Mouse (Mus musculus) lung, embryonic 15.5 days (tissue): Measurements from ENCODE around the gene Ctdspl2. TPM values are rescaled to one million over a fixed set of nuclear protein-coding genes. Genes with fewer than 3 reads are reported as not detected.
"Not testable (repeated sequence)": the region's sequence is repeated elsewhere in the genome, so short reads cannot be mapped to it uniquely, and the experiment has no call there.

ENCODE experiments used
- ATAC-seq: fragments of 200-750 bp; cut with Nextera tagmentation; 2 replicates; pipeline ENCODE4 v1.8.0; 2017; ENCODE audit warnings: moderate number of reproducible peaks, borderline replicate concordance; ENCODE audit not compliant: low FRiP score, low TSS enrichment; ENCODE audit errors: extremely low read depth
- H3K27ac ChIP-seq: fragments of 300-500 bp; sonication (generic); 2 replicates; pipeline ENCODE4 v1.5.1; 2015; ENCODE audit warnings: moderate library complexity, mild to moderate bottlenecking, inconsistent platforms
- H3K27me3 ChIP-seq: fragments of 300-500 bp; sonication (generic); 2 replicates; pipeline ENCODE4 v1.6.1; 2015; ENCODE audit warnings: inconsistent platforms
- H3K36me3 ChIP-seq: fragments of 300-500 bp; sonication (generic); 2 replicates; pipeline ENCODE4 v1.6.1; 2015; ENCODE audit warnings: inconsistent platforms
- H3K4me1 ChIP-seq: fragments of 300-500 bp; sonication (generic); 2 replicates; pipeline ENCODE4 v1.6.1; 2015; ENCODE audit warnings: inconsistent platforms
- H3K4me2 ChIP-seq: fragments of 300-500 bp; sonication (generic); 2 replicates; pipeline ENCODE4 v1.6.1; 2015; ENCODE audit warnings: inconsistent platforms, mild to moderate bottlenecking, moderate library complexity
- H3K4me3 ChIP-seq: fragments of 300-500 bp; sonication (generic); 2 replicates; pipeline ENCODE4 v1.5.1; 2015; ENCODE audit warnings: mild to moderate bottlenecking, inconsistent platforms
- H3K9ac ChIP-seq: fragments of 300-500 bp; sonication (generic); 2 replicates; pipeline ENCODE4 v1.6.1; 2015; ENCODE audit warnings: inconsistent platforms
- H3K9me3 ChIP-seq: fragments of 300-500 bp; sonication (generic); 2 replicates; pipeline ENCODE4 v1.6.1; 2016; ENCODE audit warnings: inconsistent platforms
- WGBS: fragments of 180-500 bp; shearing (Covaris S2); methylation state at CpG from one replicate; pipeline ENCODE4 v1.1.7; 2015; 5-methylcytosine and 5-hydroxymethylcytosine counted together
- polyA plus RNA-seq: library from polyadenylated mRNA; unstranded; fragments of >200 nt; fragmentation: Nextera tagmentation; extraction: Ambion mirVana; gene quantifications from 2 replicates; pipeline ENCODE4 v1.2.1, GENCODE M21; 2015

The Ctdspl2 gene
- 51.6 and 53.1 TPM in 2 replicates for polyA plus RNA-seq

GRCm38 (mm10) chr2:121955765-121956223 lies at the start of gene Ctdspl2, which contains the start of gene Mageb3:
Ctdspl2 (plus strand) TSS chr2:121956001.
Mageb3 (minus strand) TSS chr2:121956092.
- peaks cover 16% of the 10 kb centered on the region for H3K4me1 ChIP-seq
- H3K36me3 ChIP-seq = peaks cover 7% of the 10 kb centered on the region; the same call in 1 of the 2 replicates
- ATAC-seq = peak; percentile 99
- peak within 1 kb of the TSS; percentile 97 for H3K27ac ChIP-seq
- WGBS = under 1% methylated on average over 45 of the region's 48 CpGs
- H3K9me3 ChIP-seq = no peaks in the 10 kb centered on the region
- peak within 1 kb of the TSS; percentile 64 for H3K9ac ChIP-seq
- no peaks in the 10 kb centered on the region for H3K27me3 ChIP-seq
- peak within 1 kb of the TSS; percentile 68 for H3K4me3 ChIP-seq
- H3K4me2 ChIP-seq = peak within 1 kb of the TSS; percentile 68

- H3K4me2 ChIP-seq = no peak overlapping the region
Observed at GRCm38 (mm10) chr2:121909975-121910374, 45.8 kb upstream of the Ctdspl2 start.

GRCm38 (mm10) chr2:121916047-121916970 lies 39.5 kb upstream of the Ctdspl2 start:
- no peak overlapping the region for H3K9ac ChIP-seq
- peak; percentile 64; the same call in 1 of the 2 replicates for ATAC-seq
- H3K27ac ChIP-seq = peak overlapping the region; percentile 51
- H3K4me2 ChIP-seq = no peak overlapping the region
- H3K4me1 ChIP-seq = no peaks in the 10 kb centered on the region
- H3K36me3 ChIP-seq = peaks cover 6% of the 10 kb centered on the region; the same call in 1 of the 2 replicates
- H3K4me3 ChIP-seq = no peak overlapping the region
- no peaks in the 10 kb centered on the region for H3K27me3 ChIP-seq
- H3K9me3 ChIP-seq = no peaks in the 10 kb centered on the region
- WGBS = 80% methylated on average over 5 of the region's 5 CpGs

More at GRCm38 (mm10) chr2:121909975-121910374, 45.8 kb upstream of the Ctdspl2 start:
- H3K27me3 ChIP-seq = no peaks in the 10 kb centered on the region
- H3K4me1 ChIP-seq = no peaks in the 10 kb centered on the region
- no peak overlapping the region for H3K4me3 ChIP-seq
- ATAC-seq = no peak
- no peaks in the 10 kb centered on the region for H3K9me3 ChIP-seq
- H3K9ac ChIP-seq = no peak overlapping the region
- no peak overlapping the region for H3K27ac ChIP-seq
- H3K36me3 ChIP-seq = peaks cover 13% of the 10 kb centered on the region
- 85% methylated on average over 3 of the region's 3 CpGs for WGBS

GRCm38 (mm10) chr2:121937624-121938023 lies 18.2 kb upstream of the Ctdspl2 start:
- H3K4me1 ChIP-seq, H3K9me3 ChIP-seq, H3K36me3 ChIP-seq, H3K9ac ChIP-seq, H3K27ac ChIP-seq, ATAC-seq, H3K4me3 ChIP-seq, H3K4me2 ChIP-seq, H3K27me3 ChIP-seq: not testable (repeated sequence)
- 78% methylated on average over 2 of the region's 2 CpGs for WGBS

- Histone ChIP-seq H3K27me3 (no peaks in the 10 kb centered on the region), H3K4me1 (no peaks in the 10 kb centered on the region), H3K4me3 (no peak overlapping the region), H3K9me3 (no peaks in the 10 kb centered on the region), H3K36me3 (no peaks in the 10 kb centered on the region), H3K4me2 (no peak overlapping the region), H3K27ac (no peak overlapping the region), H3K9ac (no peak overlapping the region)
- no peak for ATAC-seq
- WGBS = 68% methylated on average over 3 of the region's 3 CpGs
Observed at GRCm38 (mm10) chr2:121943364-121943763, 12.4 kb upstream of the Ctdspl2 start.

- H3K36me3 ChIP-seq = 0 out of 2 replicates have a peak, but pooled peaks cover 4% of the 10 kb centered on the region
- H3K4me1 ChIP-seq = peaks cover 16% of the 10 kb centered on the region
- H3K4me3 ChIP-seq = peak overlapping the region; percentile 68
- no peaks in the 10 kb centered on the region for H3K9me3 ChIP-seq
- no peak for ATAC-seq
- H3K4me2 ChIP-seq = peak overlapping the region; percentile 68
- H3K27ac ChIP-seq = peak overlapping the region; percentile 97
- H3K9ac ChIP-seq = peak overlapping the region; percentile 64
- H3K27me3 ChIP-seq = no peaks in the 10 kb centered on the region
- WGBS = 20% methylated on average over 10 of the region's 10 CpGs
Observed at GRCm38 (mm10) chr2:121954971-121955656, 687 bp upstream of the Ctdspl2 start.

GRCm38 (mm10) chr2:121956224-121957018 lies 620 bp downstream of the Ctdspl2 start:
- Histone ChIP-seq H3K4me1 (peaks cover 16% of the 10 kb centered on the region), H3K27ac (peak overlapping the region; percentile 97), H3K9me3 (no peaks in the 10 kb centered on the region), H3K27me3 (no peaks in the 10 kb centered on the region), H3K4me3 (peak overlapping the region; percentile 68), H3K4me2 (peak overlapping the region; percentile 68), H3K9ac (peak overlapping the region; percentile 64), H3K36me3 (peaks cover 9% of the 10 kb centered on the region; the same call in 1 of the 2 replicates)
- under 1% methylated on average over 46 of the region's 47 CpGs for WGBS
- peak; percentile 94 for ATAC-seq

GRCm38 (mm10) chr2:121957216-121957792 lies 1.5 kb downstream of the Ctdspl2 start:
- peak overlapping the region; percentile 68 for H3K4me2 ChIP-seq
- ATAC-seq = no peak
- H3K36me3 ChIP-seq = peaks cover 14% of the 10 kb centered on the region; the same call in 1 of the 2 replicates
- H3K27me3 ChIP-seq = no peaks in the 10 kb centered on the region
- H3K9me3 ChIP-seq = no peaks in the 10 kb centered on the region
- H3K9ac ChIP-seq = peak overlapping the region; percentile 64
- WGBS = 3% methylated on average over 8 of the region's 8 CpGs
- H3K4me1 ChIP-seq = peaks cover 16% of the 10 kb centered on the region
- peak overlapping the region; percentile 68 for H3K4me3 ChIP-seq
- H3K27ac ChIP-seq = peak overlapping the region; percentile 97; the same call in 1 of the 2 replicates

GRCm38 (mm10) chr2:121995738-121996137 lies 39.9 kb downstream of the Ctdspl2 start:
- Histone ChIP-seq H3K9me3 (no peaks in the 10 kb centered on the region), H3K9ac (no peak overlapping the region), H3K36me3 (peaks cover 36% of the 10 kb centered on the region), H3K27ac (no peak overlapping the region), H3K27me3 (no peaks in the 10 kb centered on the region), H3K4me1 (no peaks in the 10 kb centered on the region), H3K4me3 (no peak overlapping the region), H3K4me2 (no peak overlapping the region)
- ATAC-seq = no peak
- 88% methylated on average over 1 of the region's 1 CpGs for WGBS

- no peaks in the 10 kb centered on the region for H3K27me3 ChIP-seq
- H3K36me3 ChIP-seq = peaks cover 37% of the 10 kb centered on the region
- no peak overlapping the region for H3K4me2 ChIP-seq
- H3K9me3 ChIP-seq = no peaks in the 10 kb centered on the region
- no peak overlapping the region for H3K4me3 ChIP-seq
- no peak for ATAC-seq
- WGBS = 85% methylated on average over 3 of the region's 3 CpGs
- H3K27ac ChIP-seq = no peak overlapping the region
- no peaks in the 10 kb centered on the region for H3K4me1 ChIP-seq
- H3K9ac ChIP-seq = no peak overlapping the region
Observed at GRCm38 (mm10) chr2:122008832-122009231, 53.0 kb downstream of the Ctdspl2 start.

- ATAC-seq = no peak
- H3K9ac ChIP-seq = no peak overlapping the region
- H3K27ac ChIP-seq = no peak overlapping the region
- no peaks in the 10 kb centered on the region for H3K4me1 ChIP-seq
- 88% methylated on average over 7 of the region's 7 CpGs for WGBS
- no peak overlapping the region for H3K4me2 ChIP-seq
- no peaks in the 10 kb centered on the region for H3K9me3 ChIP-seq
- H3K27me3 ChIP-seq = no peaks in the 10 kb centered on the region
- peaks cover 37% of the 10 kb centered on the region for H3K36me3 ChIP-seq
- no peak overlapping the region for H3K4me3 ChIP-seq
Observed at GRCm38 (mm10) chr2:122011441-122011840, 55.6 kb downstream of the Ctdspl2 start.
